Mouse (Mus musculus) urinary bladder, postnatal 36 days (tissue): ENCODE results near the gene Nudt4.

Experiments
- DNase-seq, 2 experiments: peaks; one replicate each; pipeline ENCODE4 v3.0.0; 2022; ENCODE audit warnings: low spot score in 2 of 2, mixed read lengths in 1 of 2

Gene Nudt4

GRCm38 (mm10) chr10:95501033-95501432, 62.9 kb downstream of the Nudt4 start:
- no peak for DNase-seq
